Mouse (Mus musculus) layer of hippocampus, postnatal 25 days (tissue): Measurements from ENCODE around the gene Hhat. TPM values are rescaled to one million over a fixed set of nuclear protein-coding genes. Genes with fewer than 3 reads are reported as not detected.

Source experiments
- DNase-seq, 2 experiments: peaks; one replicate each; pipeline ENCODE4 v3.0.0; 2022; ENCODE audit warnings: mixed read lengths in 2 of 2, low spot score in 1 of 2; ENCODE audit errors: extremely low spot score in 1 of 2
- total RNA-seq, 2 experiments: library from RNA; stranded (reverse); gene quantifications; 2 replicates each; pipeline ENCODE4 v1.2.3; 2021

Gene Hhat
- total RNA-seq, 2 experiments from 2014 or later = 1.2 to 1.8 TPM

DNA sequence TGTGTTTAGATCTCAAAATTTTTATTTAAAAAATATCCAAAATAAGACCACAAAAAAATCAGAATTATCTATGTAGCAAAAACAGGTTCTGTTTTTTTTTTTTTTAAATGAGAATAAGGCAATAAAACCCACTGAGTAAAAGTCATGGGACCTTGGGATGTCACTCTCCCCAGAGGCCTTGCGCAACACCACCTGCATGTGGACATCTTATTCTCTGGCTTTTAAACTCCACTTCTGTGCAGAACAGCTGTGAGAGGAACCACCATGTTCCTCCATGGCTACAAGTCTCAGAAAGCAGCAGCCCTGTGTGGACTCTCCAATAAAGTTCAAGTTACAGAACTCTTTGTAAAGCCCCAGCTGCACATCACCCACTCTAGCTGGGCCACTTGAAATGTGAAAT lies 258.2 kb downstream of the Hhat start:
- no peak for DNase-seq

DNA sequence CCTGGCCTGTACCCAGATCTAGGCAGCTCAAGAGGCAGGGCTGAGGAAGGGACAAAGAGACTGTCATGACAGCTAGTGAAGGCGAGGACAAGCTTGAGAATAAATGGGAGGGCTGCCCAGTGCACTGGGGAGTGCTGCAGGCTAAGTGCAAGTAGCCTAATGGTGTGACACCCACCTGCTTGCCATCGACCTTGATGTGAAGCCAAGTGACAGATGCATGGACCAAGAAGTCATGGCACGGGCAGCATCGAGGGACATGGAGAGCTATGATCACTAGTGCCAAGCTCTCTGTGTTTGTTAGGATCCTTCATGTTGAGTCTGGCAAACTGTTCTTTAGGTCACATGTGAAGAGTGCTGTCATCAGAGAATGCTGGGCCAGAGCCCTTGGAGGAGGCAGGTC lies 267.4 kb downstream of the Hhat start:
- no peak for DNase-seq

DNA sequence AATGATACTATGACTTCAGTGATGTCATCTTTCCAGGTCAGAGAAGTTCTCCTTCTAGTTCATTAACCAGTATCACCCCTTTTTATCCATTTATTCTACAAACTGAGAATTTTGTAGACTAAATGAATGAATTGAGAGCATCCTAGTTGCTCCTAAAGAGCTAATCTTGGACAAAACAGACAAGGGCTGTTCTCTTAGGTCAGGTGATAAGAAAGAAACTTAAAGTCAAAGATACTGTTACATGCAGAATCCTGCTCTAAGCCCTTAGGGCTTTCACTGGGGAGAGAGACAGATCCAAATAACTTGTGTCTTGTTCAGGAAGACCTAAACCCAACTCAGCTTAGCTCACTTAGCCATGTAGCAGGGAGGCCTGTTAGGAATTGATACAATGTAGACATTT lies 268.2 kb downstream of the Hhat start:
- DNase-seq = no peak

DNA sequence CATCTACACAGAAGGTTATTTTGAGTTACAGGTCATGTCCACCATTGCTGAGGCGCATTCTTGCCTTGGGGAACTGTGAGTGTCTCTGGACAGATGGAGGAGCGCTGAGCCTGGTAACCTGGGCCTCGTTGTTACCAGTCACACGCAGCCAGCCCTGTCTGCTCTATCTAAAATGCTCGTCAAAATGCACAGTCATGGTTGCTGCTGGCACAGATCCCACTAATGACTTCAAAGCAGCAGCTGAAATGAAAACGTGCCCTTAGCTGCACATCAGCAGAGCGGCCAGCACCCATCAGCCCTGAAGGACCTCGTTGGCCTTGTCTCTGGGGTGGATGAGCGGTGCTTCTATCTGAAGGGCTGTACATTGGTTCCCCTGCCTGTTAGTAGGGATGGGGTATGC lies 269.0 kb downstream of the Hhat start:
- DNase-seq = no peak

DNA sequence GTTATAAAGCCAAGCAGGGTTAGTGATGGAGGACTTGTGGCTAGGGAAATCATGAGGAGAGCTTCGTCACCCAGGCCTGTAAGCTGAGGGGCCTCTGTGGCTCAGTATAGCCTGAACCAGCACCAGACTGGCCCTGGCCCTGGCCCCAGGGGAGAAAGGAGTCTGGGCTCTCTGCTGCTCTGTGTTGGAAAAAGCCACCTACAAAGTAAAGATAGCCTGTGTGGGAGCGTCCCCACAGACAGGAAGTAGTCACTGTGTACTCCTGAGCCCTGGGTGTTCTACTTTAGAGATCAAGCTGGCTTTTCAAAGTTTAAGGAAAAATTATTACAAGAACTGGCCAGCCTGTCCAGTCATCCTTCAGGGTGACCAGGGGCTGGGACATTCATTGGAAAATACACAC lies 273.5 kb downstream of the Hhat start:
- no peak for DNase-seq

DNA sequence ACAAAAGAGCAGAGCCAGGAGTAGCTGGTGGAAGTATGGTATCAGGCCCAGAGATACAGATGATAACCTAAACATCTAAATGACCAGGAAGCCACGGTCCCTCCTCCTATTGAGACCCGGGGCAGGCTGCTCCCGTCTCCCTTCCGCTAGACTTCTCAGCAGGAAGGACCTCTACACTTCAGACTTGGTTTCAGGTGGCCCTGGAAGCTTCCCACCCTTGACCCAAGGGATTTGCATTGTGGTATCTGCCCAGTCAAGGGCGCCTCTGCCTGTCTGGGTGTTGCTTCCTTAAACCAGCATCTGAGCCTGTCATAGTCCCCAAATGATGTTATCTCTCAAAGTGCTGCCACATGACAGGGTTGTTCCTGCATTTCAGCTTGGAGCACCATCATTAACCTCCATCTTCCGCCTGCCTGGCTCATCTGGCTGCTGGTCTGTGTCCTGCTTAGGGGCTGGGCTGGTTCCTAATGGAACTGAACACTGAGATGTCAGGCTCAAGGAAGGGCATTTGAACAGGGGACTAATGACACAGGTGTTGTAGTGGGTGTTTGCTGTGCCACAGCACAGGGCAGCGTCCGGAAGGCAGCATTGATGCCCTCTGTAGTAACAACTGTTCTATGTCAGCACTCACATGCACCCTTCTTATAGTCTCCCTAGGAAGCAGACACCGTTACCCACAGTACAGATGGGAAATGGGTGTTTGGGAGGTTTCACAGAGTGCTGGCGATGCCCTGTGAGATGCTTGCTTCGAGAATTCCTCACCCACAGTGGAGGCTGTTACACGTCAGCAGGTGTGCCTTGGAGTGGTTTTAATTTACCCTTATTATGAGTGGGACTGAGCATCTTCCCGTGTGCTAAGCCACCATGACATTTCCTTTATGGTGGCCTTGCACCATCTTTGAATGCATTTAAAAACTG lies 280.9 kb downstream of the Hhat start:
- no peak for DNase-seq

DNA sequence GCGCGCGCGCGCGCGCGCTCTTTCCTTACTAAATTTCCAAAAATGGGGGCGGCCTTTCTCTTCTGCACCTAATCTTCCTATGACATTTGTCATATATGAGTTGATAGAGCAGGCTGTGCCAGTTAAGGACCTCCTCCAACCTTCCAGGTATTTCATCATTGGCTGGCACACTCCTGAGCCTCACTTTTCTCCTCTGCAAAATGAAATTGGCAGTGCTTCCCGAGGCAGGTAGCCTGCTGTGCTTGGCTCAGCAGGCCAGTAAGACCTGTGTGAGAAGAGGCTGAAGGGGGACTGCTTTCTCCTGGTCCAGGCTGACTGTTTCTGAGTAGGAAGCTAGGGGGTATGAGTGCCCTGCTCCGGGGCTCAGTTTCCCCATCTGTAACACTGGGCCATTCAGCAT lies 283.5 kb downstream of the Hhat start:
- no peak for DNase-seq

DNA sequence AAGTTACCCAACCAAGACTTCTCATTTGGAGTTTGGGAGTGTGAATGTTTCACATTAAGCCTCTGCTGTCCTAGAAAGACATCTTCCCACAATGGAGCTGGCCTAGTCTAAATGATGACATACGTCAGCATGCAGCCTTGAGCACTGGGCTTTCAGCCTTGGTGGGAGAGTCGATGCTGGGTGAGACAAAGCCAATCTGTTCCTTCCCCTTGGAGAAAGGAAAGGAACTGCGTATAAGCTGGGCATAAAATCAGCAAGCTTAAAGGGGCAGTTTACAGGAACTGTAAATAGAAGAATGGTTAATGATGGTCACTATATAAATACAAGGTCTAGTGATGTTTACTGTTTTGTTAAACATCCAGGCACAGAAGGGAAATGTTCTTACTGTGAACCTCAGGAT lies 286.0 kb downstream of the Hhat start:
- no peak for DNase-seq

DNA sequence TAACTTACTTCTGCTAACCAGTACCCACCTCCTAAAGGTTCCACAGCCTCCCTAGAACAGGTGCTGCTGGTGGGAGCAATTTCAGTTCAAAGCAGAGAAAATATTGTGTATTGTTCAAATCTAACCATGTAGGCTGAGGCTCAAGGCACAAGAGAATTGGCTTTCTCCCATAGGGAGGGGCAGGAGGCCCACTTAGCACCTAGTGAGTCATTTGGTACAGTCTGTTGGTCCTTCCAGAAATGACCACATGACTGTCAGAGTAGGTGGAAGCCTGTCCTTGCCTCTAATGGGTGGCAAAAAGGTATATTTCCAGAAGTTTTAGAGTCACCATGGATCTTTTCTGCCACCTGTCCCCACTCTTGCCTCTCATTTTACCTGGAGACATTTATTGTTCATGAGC lies 289.6 kb downstream of the Hhat start:
- no peak for DNase-seq

DNA sequence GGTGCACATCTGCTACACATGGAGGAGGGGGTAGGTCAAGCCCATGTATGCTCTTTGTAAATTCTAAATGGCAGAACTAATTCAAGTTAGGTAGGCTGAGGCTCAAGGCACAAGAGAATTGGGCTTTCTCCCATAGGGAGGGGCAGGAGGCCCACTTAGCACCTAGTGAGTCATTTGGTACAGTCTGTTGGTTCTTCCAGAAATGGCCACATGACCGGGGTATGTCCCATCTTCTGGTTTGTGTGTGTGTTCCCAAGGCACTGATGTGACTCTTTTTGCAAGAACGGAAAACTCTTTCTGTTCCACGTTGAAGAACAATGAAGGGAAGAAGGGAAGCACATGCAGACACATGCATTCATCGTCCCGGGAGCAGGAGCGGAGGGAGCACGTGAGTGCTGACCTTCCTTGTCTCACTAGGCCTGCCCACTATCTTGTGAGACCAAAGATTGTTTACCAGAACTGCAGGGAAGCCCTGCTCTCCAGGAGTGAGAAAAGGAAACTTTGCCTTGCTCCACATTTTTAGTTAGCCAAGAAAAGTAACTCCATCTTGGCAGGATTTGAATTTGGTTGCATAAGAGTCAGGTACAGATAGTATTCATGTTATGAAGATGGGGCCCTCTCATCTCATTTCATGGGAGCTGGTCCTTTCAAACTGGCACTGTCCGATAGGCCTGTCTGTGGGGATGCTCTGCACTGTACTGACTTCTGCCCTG lies 290.8 kb downstream of the Hhat start:
- DNase-seq = no peak

DNA sequence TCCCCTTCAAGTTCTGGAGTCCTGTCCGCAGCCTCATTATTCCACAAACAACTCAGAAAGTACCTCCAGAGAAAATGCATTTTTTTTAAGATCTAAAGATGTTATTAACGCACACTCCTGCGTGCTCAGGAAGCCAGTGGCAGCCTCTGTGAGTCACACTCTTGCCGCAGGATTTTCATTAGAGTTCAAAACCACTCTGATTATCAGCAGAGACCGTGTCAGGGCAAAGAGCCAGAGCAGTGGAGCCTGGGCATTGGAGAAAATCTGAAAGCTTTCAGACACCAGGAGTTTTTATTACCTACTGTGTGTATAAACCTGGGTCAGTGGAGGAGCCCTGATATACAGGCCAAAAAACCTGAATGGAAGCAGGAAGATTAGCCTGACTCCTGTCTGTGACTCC lies 292.8 kb downstream of the Hhat start:
- DNase-seq = no peak

DNA sequence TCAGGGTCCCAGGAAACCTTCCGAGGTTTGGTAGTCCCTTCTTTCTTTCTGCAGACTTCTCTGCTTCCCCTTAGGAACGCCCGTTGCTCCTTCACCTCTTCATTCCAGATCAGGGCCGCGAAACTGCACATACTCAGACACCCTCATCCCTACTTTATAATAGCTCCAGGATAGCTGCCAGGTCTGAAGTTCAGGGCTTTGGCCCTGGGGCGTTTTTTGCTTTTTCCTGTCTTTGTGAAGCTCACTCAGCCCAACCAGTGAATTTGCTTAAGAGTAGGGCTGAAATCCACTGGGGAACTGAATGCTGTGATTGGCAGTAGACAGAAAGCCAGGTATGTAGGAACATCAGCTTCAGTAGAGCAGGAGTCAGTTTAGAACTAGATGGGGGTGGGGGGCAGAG lies 293.5 kb downstream of the Hhat start:
- no peak for DNase-seq

DNA sequence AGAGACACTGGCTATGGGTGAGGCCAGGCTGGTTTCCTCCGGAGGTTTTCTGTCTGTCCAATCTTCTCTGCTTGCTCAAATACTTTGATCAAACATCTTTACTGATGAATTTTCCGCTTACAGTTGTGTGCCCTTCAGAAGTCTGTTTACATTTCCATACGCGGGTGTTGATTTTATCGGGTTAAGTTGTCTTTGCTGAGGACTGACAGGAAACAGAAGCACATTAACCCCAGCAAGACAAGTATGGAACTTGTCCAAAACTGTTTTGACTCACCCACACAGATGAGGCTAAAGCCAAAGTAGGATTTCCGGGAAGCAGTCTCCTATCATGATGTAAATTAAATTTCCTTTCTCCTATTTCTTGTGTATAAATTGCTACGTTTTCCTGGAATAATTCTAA lies 294.3 kb downstream of the Hhat start:
- DNase-seq = no peak

DNA sequence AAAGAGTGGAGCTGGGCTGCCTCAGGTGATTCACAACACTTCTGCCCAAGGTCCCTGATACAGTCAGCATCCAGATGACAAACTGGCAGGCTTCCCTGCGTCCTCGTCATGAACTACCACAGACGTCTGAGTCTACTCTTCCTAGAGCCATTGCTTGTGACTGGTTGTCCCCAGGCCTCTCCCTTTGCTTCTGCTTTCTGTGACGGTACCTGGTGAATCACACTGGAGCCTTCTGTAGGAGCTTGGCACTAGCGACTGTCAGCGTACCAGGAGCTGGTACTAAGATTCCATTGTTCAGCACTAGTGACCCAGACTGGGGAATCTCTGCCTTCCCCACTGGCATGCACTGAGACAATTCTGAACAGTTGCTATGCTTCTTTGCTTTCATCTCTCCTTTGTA lies 297.9 kb downstream of the Hhat start:
- no peak for DNase-seq

DNA sequence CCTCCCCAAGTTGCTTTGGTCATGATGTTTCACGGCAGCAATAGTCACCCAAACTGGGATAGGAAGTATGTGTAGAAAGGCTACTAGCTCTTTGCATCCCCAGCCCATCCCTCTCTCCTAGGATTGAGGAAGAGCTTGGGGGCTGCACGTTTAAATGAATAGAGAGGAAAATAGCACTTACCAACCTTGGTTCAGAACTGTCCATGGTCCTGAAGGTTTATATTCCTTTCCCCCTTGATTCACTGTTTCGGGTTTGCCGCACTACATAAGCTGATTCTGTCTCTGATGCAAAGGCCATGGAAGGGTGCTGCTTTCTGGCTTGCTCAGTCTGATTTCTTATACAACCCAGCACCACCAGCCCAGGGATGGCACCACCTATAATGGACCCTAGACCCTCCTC lies 298.7 kb downstream of the Hhat start:
- DNase-seq = no peak

DNA sequence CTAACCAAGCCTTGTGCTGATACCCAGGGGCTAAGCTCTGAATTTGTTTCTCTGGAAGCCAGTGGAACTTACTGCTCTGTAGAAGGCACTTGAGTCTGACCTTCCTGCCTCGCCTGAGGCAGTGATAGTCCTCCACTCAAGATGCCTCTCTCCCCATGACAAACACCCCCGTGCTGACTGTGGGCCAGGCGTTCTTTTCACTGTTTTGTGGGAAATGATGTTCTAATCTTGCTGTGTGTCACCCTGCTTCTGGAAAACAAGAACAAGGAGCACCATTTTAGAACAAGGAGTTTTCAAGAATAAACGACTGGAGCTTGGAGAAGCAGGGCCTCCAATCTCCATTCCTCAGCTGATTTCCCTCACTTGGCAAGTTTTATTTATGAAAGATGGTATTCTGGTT lies 307.3 kb downstream of the Hhat start:
- DNase-seq = no peak

DNA sequence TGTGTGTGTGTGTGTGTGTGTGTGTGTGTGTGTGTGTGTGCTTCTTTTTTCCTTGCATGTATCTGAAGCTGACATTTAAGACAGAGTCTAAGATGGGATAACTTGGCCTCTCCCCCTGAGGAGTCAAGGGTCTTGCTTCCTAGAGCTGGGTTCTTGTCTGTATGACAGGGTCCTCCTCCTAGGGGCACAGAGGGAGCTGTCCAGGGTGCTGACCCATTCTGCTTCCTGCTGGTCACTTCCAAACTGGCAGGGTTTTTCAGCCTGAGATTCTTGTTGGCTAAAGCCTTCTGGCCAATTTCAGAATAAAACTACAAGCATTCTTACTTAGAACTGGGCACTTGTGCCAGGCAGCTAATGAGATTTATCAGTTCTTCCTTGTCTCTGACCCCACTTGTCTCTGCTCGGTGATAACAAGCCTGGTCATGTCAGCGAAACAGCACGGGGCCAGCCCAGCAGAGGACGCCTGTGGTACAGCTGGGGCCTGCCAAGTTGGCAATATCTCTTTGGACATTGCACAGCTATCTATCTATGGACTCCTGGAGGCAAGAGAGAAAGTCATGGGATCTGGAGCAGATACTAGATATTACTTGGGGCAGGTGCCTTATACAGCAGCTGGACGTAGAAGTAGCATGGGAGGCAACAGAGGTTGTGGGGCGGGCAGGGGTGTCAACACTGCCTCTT lies 313.4 kb downstream of the Hhat start:
- DNase-seq = peak in 1 of 2 experiments; percentile 25

DNA sequence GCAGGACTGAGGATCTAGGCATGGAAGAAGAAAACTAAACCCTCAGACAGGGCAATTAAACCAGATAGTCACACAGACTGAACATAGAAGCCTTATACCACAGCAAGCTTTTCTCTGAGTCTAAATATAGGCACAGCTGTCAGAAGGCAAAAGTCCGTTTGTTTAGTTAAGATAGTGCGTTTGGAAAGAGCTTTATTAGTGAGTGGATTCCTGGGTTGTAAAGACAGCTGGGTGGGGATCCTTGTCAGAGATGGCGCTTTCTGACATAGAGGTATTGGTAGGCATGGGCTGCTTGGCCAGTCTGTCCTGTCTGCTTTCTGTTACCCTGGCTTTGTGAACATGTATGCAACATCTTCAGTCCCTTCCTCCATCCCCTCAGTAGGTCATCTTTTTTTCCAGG lies 314.0 kb downstream of the Hhat start:
- DNase-seq = no peak

DNA sequence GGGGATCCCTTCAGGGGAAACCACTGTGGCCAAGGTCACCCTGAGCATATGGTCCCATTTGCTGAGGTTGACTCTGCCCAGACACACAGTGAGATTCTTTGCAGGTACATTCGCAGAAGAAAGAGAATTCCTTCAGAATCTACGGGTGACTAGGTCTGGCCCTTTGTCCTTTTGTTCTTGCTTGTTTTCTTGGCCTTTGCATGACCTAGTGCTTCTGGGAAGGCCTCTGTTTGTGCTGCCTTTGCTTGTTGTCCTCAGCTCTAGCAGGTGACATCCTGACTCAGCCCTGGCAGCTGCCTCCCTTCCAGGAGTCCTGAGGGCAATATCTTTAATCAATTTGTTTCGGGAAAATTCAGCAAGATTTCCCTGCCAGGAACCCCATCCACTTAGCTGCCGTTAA lies 316.0 kb downstream of the Hhat start:
- DNase-seq = no peak

DNA sequence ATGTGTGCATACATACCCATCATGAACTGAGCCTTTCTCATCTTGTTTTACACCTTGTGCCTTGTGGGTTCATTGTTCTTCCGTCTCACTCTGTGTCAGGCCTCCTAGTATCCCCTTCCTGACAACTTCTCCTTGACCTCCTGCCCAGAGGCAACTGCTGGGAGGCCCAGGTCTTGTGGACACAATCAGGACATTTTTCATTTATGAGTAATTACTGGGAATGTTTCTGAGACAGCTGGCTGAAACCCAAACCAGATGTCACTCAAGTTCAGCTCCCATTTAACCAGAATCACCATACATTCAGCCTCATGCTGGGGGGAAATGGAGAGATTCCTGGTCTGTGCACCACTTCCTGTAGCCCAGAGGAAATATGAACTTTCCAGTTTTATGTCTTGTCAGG lies 316.5 kb downstream of the Hhat start:
- DNase-seq = no peak

DNA sequence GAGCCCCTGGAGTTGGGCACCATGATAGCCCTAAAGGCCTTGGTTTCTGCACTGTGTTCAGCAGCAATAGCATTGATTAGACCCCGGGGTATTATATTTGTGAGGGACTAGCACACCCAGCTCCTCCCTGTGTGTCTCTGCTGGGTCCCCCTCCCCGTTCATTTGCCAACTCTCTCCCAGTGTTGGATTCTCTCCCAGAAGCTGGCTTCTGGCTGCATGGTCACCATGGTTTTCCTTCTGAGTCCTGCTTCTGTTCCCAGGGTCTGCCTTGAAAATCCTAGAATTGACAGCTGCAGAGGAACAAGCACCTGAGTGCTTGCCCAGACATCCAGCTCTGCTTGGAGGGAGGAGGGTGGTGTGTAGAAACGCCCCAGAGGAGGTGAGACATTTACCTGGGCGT lies 319.3 kb downstream of the Hhat start:
- DNase-seq = no peak
